Mouse (Mus musculus) hindbrain, embryonic 15.5 days (tissue): ENCODE results near the gene Fam222b. TPM values are rescaled to one million over a fixed set of nuclear protein-coding genes. Genes with fewer than 3 reads are reported as not detected.
A peak's percentile ranks its signal among the peaks of the same experiment; 100 is the strongest.
"Not testable (repeated sequence)": the region's sequence is repeated elsewhere in the genome, so short reads cannot be mapped to it uniquely, and the experiment has no call there.

Source experiments
- ATAC-seq: fragments of 200-750 bp; cut with Nextera tagmentation; 2 replicates; pipeline ENCODE4 v1.8.0; 2017; ENCODE audit warnings: low read depth, moderate number of reproducible peaks, moderate TSS enrichment; ENCODE audit not compliant: low FRiP score
- H3K27ac ChIP-seq: fragments of 300-500 bp; sonication (generic); replicated peaks from 2 replicates; pipeline ENCODE4 v1.5.1; 2015; ENCODE audit warnings: mild to moderate bottlenecking, inconsistent platforms
- H3K27me3 ChIP-seq: fragments of 300-500 bp; sonication (generic); 2 replicates; pipeline ENCODE4 v1.6.1; 2015; ENCODE audit warnings: control low read depth, inconsistent platforms
- H3K36me3 ChIP-seq: fragments of 300-500 bp; sonication (generic); 2 replicates; pipeline ENCODE4 v1.6.1; 2015; ENCODE audit warnings: control low read depth, inconsistent platforms
- H3K4me1 ChIP-seq: fragments of 300-500 bp; sonication (generic); replicated peaks from 2 replicates; pipeline ENCODE4 v1.6.1; 2015; ENCODE audit warnings: control low read depth, inconsistent platforms
- H3K4me2 ChIP-seq: fragments of 300-500 bp; sonication (generic); 2 replicates; pipeline ENCODE4 v1.6.1; 2015; ENCODE audit warnings: moderate library complexity, mild to moderate bottlenecking, inconsistent platforms
- H3K4me3 ChIP-seq: fragments of 300-500 bp; sonication (generic); 2 replicates; pipeline ENCODE4 v1.5.1; 2015; ENCODE audit warnings: mild to moderate bottlenecking, inconsistent platforms
- H3K9ac ChIP-seq: fragments of 300-500 bp; sonication (generic); 2 replicates; pipeline ENCODE4 v1.6.1; 2015; ENCODE audit warnings: inconsistent platforms
- H3K9me3 ChIP-seq: fragments of 300-500 bp; sonication (generic); 2 replicates; pipeline ENCODE4 v1.6.1; 2016; ENCODE audit warnings: control low read depth, inconsistent platforms
- WGBS: fragments of 180-500 bp; shearing (Covaris S2); methylation state at CpG from one replicate; pipeline ENCODE4 v1.1.7; 2015; 5-methylcytosine and 5-hydroxymethylcytosine counted together
- polyA plus RNA-seq: library from polyadenylated mRNA; unstranded; fragments of >200 nt; fragmentation: Nextera tagmentation; extraction: Ambion mirVana; gene quantifications from 2 replicates; pipeline ENCODE4 v1.2.1, GENCODE M21; 2015

Gene Fam222b
- polyA plus RNA-seq, 1 experiment from 2014 or later, result 33.3 TPM

GRCm38 (mm10) chr11:78177903-78178858 is 83.7 kb downstream of the Fam222b start:
- H3K36me3 ChIP-seq, result peaks cover 28% of the 10 kb centered on the region
- peak overlapping the region; percentile 87 for H3K4me2 ChIP-seq
- peak overlapping the region; percentile 56 for H3K9ac ChIP-seq
- H3K4me3 ChIP-seq, result peak overlapping the region; percentile 78
- WGBS, result under 1% methylated on average over 76 of the region's 84 CpGs
- peaks cover 64% of the 10 kb centered on the region for H3K4me1 ChIP-seq
- H3K27me3 ChIP-seq, result no peaks in the 10 kb centered on the region
- H3K9me3 ChIP-seq, result no peaks in the 10 kb centered on the region
- peak; percentile 82 for ATAC-seq
- H3K27ac ChIP-seq, result peak overlapping the region; percentile 89

DNA sequence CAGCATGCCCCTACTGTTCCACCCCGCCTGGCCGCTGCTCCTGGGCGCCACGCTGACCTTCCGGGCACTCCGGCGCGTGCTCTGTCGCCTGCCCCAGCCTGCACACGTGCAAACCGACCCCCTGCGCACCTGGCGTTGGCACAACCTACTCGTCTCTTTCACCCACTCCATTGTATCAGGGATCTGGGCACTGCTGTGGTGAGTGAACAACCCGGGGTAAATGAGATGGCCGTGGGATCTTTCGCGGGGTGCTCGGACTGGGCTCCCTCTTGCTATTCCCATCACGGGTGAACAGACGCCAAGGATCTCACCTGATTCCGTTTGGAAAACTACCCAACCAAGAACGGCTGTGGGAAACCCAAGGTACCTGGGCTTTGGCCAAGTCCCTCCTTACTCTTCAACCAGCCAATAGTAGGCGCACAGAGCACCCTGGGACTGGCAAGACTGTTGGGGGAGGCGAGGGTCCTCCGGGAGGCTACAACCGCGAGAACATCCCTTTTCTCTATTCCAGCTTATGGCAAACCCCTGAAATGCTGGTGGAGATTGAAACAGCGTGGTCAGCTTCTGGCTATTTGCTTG is 84.5 kb downstream of the Fam222b start:
- WGBS, result 3% methylated on average over 29 of the region's 29 CpGs
- Histone ChIP-seq H3K27me3 (no peaks in the 10 kb centered on the region), H3K4me3 (peak overlapping the region; percentile 78), H3K9me3 (no peaks in the 10 kb centered on the region), H3K27ac (peak overlapping the region; percentile 89), H3K4me1 (peaks cover 67% of the 10 kb centered on the region), H3K9ac (peak overlapping the region; percentile 56), H3K4me2 (peak overlapping the region; percentile 87), H3K36me3 (peaks cover 28% of the 10 kb centered on the region)
- 0 out of 2 replicates have a peak, but pooled peaks have one; percentile 1 for ATAC-seq

DNA sequence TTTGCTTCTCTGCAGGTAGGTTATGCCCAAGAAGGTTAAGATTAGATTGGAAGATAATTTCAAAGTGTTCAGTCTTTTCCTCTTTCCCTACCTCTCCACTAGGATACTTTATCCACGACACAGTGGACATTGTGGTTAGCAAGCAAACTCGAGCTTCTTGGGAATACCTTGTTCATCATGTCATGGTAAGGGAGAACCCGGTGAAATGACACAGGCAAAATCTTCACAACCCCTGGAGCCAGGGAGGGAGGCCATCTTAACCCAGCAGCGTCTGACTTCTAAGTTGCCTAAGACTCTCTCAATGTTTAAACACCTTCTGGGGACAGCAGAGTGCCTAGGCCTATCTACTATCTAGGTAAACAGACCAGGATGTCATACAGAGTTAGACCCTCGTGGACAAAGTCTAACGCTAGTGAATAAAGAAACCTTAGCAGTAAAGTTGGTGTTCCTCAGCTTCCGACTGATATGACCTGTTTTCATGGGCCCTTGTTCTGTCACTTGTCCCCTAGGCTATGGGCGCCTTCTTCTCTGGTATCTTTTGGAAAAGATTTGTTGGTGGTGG is 85.1 kb downstream of the Fam222b start:
- WGBS, result 34% methylated on average over 8 of the region's 8 CpGs

GRCm38 (mm10) chr11:78180081-78180761 is 85.8 kb downstream of the Fam222b start:
- H3K4me2 ChIP-seq, result peak overlapping the region; percentile 87; the same call in 1 of the 2 replicates
- H3K27me3 ChIP-seq, result no peaks in the 10 kb centered on the region
- 0 out of 2 replicates have a peak overlapping the region, but pooled peaks have one; percentile 78 for H3K4me3 ChIP-seq
- no peak for ATAC-seq
- H3K27ac ChIP-seq, result no peak overlapping the region
- peaks cover 28% of the 10 kb centered on the region for H3K36me3 ChIP-seq
- no peak overlapping the region for H3K9ac ChIP-seq
- H3K4me1 ChIP-seq, result peaks cover 69% of the 10 kb centered on the region
- H3K9me3 ChIP-seq, result no peaks in the 10 kb centered on the region
- WGBS, result 80% methylated on average over 6 of the region's 6 CpGs

More for the DNA sequence above, 85.1 kb downstream of the Fam222b start:
- Histone ChIP-seq H3K9me3 (no peaks in the 10 kb centered on the region), H3K36me3 (peaks cover 28% of the 10 kb centered on the region), H3K27ac (no peak overlapping the region), H3K9ac (no peak overlapping the region), H3K4me2 (peak overlapping the region; percentile 87), H3K27me3 (no peaks in the 10 kb centered on the region), H3K4me3 (peak overlapping the region; percentile 78), H3K4me1 (peaks cover 69% of the 10 kb centered on the region)
- ATAC-seq, result no peak

DNA sequence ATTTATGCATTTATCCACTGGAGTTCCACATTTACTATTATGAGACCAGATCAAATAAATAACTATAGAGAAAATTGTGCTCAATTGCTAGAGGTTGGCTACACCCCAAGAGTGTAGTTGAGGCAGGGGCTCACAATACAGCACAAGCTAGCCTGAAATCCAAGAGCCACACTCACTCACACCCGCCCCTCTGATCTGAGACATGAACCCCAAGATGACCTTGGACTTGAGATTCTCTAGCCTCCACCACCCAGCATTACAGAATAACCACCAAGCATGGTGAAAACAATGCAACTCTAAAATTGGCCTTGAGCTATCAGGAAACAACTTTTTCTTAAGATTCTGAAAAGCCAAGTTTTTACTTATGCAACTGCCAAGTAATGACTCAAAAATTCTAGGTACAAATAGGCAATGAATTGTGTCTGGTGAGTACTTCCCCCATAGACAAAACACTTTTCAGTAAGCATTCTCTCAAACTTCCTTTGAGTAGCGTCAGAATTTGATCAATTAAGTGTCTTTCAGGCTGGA is 87.4 kb downstream of the Fam222b start:
- Histone ChIP-seq H3K4me3 (peak overlapping the region; percentile 59), H3K27me3 (no peaks in the 10 kb centered on the region), H3K4me1 (peaks cover 59% of the 10 kb centered on the region), H3K4me2 (peak overlapping the region; percentile 70), H3K36me3 (peaks cover 28% of the 10 kb centered on the region), H3K9me3 (no peaks in the 10 kb centered on the region), H3K9ac (peak overlapping the region; percentile 69), H3K27ac (no peak overlapping the region)
- ATAC-seq, result no peak
- WGBS, result 53% methylated on average over 2 of the region's 2 CpGs

- WGBS, result 13% methylated on average over 7 of the region's 7 CpGs
- Histone ChIP-seq H3K36me3 (peaks cover 28% of the 10 kb centered on the region), H3K4me1 (peaks cover 54% of the 10 kb centered on the region)
These were observed 88.0 kb downstream of the Fam222b start for GRCm38 (mm10) chr11:78182450-78182849.

DNA sequence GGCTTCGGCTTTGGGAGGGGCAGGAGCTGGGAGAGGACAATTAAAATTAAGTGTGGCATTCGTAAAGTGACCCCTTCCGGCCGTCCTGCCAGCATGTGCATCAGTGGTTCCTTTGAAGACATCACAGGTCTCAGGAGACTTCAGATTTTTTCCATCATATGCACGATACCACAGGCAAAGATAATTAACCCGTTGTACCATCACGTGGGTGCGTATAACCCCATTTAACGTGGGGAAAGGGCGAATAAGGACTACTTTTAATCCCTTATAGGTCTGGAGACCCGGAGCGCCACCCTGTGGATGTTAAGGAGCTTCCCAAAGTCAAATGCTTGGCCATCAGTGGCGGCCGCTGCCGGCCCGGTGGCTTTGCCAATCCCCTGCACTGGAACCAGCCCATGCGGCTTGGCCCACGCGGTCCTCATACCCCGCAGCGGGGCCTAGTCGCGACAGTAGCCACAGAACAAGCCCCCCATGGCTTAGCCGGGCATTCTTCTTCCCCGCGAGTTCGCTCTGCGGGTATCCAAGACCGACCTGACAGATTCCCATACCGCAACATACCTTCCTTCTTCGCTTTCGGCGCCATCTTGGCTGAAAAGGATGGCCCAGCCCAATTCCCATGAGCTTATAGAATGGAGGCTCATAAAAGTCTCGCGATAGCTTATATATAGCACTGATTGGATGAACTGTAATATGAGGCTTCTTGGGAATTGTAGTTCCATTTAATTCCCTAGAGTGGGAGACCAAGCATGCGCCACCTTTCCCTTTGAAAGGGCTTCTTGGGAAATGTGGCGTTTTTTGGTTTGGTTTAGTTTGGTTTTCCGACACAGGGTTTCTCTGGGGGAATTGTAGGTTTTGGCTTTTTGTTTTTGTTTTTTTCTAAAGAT is 88.7 kb downstream of the Fam222b start, which contains the start of gene Rpl23a:
Gene Rpl23a, minus strand, starts transcription at position 624 of the 884 bp plus-strand sequence.
- peaks cover 28% of the 10 kb centered on the region for H3K36me3 ChIP-seq
- H3K27me3 ChIP-seq, result no peaks in the 10 kb centered on the region
- H3K4me3 ChIP-seq, result peak within 1 kb of the TSS; percentile 59
- H3K4me1 ChIP-seq, result peaks cover 54% of the 10 kb centered on the region
- peak within 1 kb of the TSS; percentile 69 for H3K9ac ChIP-seq
- H3K27ac ChIP-seq, result peak within 1 kb of the TSS; percentile 94
- under 1% methylated on average over 38 of the region's 38 CpGs for WGBS
- peak within 1 kb of the TSS; percentile 70 for H3K4me2 ChIP-seq
- peak; percentile 95 for ATAC-seq
- H3K9me3 ChIP-seq, result no peaks in the 10 kb centered on the region

More at GRCm38 (mm10) chr11:78182450-78182849, 88.0 kb downstream of the Fam222b start:
- H3K27me3 ChIP-seq, result no peaks in the 10 kb centered on the region
- H3K4me2 ChIP-seq, result peak overlapping the region; percentile 70
- H3K4me3 ChIP-seq, result peak overlapping the region; percentile 59
- no peak for ATAC-seq
- H3K9me3 ChIP-seq, result no peaks in the 10 kb centered on the region
- H3K9ac ChIP-seq, result peak overlapping the region; percentile 69
- H3K27ac ChIP-seq, result peak overlapping the region; percentile 94

DNA sequence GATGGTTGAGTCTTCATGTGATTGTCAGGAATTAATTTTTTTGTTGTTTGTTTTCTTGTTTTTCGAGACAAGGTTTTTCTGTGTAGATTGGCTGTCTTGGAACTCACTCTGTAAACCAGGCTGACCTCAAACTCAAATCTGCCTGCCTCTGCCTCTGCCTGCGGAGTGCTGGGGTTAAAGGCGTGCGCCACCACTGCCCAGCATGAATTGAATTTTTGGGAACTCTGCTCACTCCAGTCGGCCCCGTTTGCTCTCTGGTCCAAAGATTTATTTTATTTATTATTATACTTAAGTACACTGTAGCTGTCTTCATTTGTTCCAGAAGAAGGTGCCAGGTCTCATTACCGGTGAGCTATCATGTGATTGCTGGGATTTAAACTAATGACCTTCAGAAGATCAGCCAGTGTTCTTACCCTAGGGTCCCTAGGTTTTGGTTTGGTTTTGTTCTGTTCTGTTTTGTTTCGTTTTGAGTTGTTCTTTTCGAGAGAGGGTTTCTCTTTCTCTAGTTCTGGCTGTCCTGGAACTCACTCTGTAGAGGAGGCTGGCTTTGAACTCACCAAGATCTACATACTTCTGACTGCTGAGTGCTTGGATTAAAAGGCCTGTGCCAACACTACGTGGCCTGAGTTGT is 89.5 kb downstream of the Fam222b start:
- ATAC-seq, result no peak
- Histone ChIP-seq H3K4me2 (peak overlapping the region; percentile 50), H3K9me3 (no peaks in the 10 kb centered on the region), H3K36me3 (peaks cover 28% of the 10 kb centered on the region), H3K4me1 (peaks cover 47% of the 10 kb centered on the region), H3K27me3 (no peaks in the 10 kb centered on the region), H3K27ac (peak overlapping the region; percentile 94), H3K4me3 (peak overlapping the region; percentile 59), H3K9ac (peak overlapping the region; percentile 32)
- 53% methylated on average over 10 of the region's 10 CpGs for WGBS

- not testable (repeated sequence) for H3K4me2 ChIP-seq, H3K27me3 ChIP-seq, H3K9ac ChIP-seq, H3K9me3 ChIP-seq, H3K4me3 ChIP-seq, H3K27ac ChIP-seq, ATAC-seq
- peaks cover 24% of the 10 kb centered on the region for H3K36me3 ChIP-seq
- H3K4me1 ChIP-seq, result peaks cover 45% of the 10 kb centered on the region
- 97% methylated on average over 6 of the region's 6 CpGs for WGBS
These were observed 90.2 kb downstream of the Fam222b start for GRCm38 (mm10) chr11:78184702-78185101.
